Mouse (Mus musculus) CD8-positive naive resting alpha-beta T cell, adult 2 months (primary cell): ENCODE results near the gene Thsd7a.

Experiments
- DNase-seq, 2 experiments: peaks; one replicate each; pipeline ENCODE4 v3.0.0; 2022; ENCODE audit warnings: low read depth in 2 of 2, low spot score in 2 of 2

Thsd7a gene

GRCm38 (mm10) chr6:12748787-12749530 is at the start of gene Thsd7a:
Gene Thsd7a, minus strand, starts transcription at chr6:12749410.
- no peak for DNase-seq

- no peak for DNase-seq
Observed at GRCm38 (mm10) chr6:12787129-12787528, 37.9 kb upstream of the Thsd7a start.

- no peak for DNase-seq
Observed at GRCm38 (mm10) chr6:12786378-12786982, 37.3 kb upstream of the Thsd7a start.

- no peak for DNase-seq
Observed at GRCm38 (mm10) chr6:12784918-12785618, 35.9 kb upstream of the Thsd7a start.

GRCm38 (mm10) chr6:12772799-12773198 is 23.6 kb upstream of the Thsd7a start:
- DNase-seq, result no peak

- no peak for DNase-seq
Observed at GRCm38 (mm10) chr6:12765191-12765590, 16.0 kb upstream of the Thsd7a start.

- DNase-seq, result no peak
Observed at GRCm38 (mm10) chr6:12764606-12765005, 15.4 kb upstream of the Thsd7a start.

GRCm38 (mm10) chr6:12763816-12764215 is 14.6 kb upstream of the Thsd7a start:
- DNase-seq, result no peak

- DNase-seq, result no peak
Observed at GRCm38 (mm10) chr6:12759328-12760193, 10.4 kb upstream of the Thsd7a start.

- DNase-seq, result no peak
Observed at GRCm38 (mm10) chr6:12752297-12752696, 3.1 kb upstream of the Thsd7a start.

GRCm38 (mm10) chr6:12750441-12750840 is 1.2 kb upstream of the Thsd7a start:
- no peak for DNase-seq

GRCm38 (mm10) chr6:12749531-12750210 is 461 bp upstream of the Thsd7a start:
- no peak for DNase-seq

GRCm38 (mm10) chr6:12748454-12748786 is 790 bp downstream of the Thsd7a start:
- DNase-seq, result no peak

- no peak for DNase-seq
Observed at GRCm38 (mm10) chr6:12747856-12748450, 1.3 kb downstream of the Thsd7a start.

- DNase-seq, result no peak
Observed at GRCm38 (mm10) chr6:12742791-12743190, 6.4 kb downstream of the Thsd7a start.

GRCm38 (mm10) chr6:12733924-12734323 is 15.3 kb downstream of the Thsd7a start:
- no peak for DNase-seq

GRCm38 (mm10) chr6:12716071-12716470 is 33.1 kb downstream of the Thsd7a start:
- no peak for DNase-seq

GRCm38 (mm10) chr6:12712581-12712980 is 36.6 kb downstream of the Thsd7a start:
- DNase-seq, result no peak

- DNase-seq, result no peak
Observed at GRCm38 (mm10) chr6:12702925-12703324, 46.3 kb downstream of the Thsd7a start.

GRCm38 (mm10) chr6:12699089-12699488 is 50.1 kb downstream of the Thsd7a start:
- no peak for DNase-seq
